Mouse (Mus musculus) forebrain, embryonic 10.5 days (tissue): ENCODE results near the gene Khk. TPM values are rescaled to one million over a fixed set of nuclear protein-coding genes. Genes with fewer than 3 reads are reported as not detected.

Source experiments
- DNase-seq: peaks from one replicate; pipeline ENCODE4 v3.0.0-alpha.2; 2017; ENCODE audit warnings: low spot score; ENCODE audit errors: extremely low spot score
- H3K27ac ChIP-seq: fragments of 300-500 bp; sonication (generic); 2 replicates; pipeline ENCODE4 v1.5.1; 2016; ENCODE audit warnings: mild to moderate bottlenecking
- H3K27me3 ChIP-seq: fragments of 300-500 bp; sonication (generic); 2 replicates; pipeline ENCODE4 v1.6.1; 2016; ENCODE audit warnings: mild to moderate bottlenecking; ENCODE audit not compliant: poor library complexity, severe bottlenecking
- H3K36me3 ChIP-seq: fragments of 300-500 bp; sonication (generic); replicated peaks from 2 replicates; pipeline ENCODE4 v1.6.1; 2016; ENCODE audit warnings: mild to moderate bottlenecking, moderate library complexity
- H3K4me1 ChIP-seq: fragments of 300-500 bp; sonication (generic); 2 replicates; pipeline ENCODE4 v1.6.1; 2016
- H3K4me3 ChIP-seq: fragments of 300-500 bp; sonication (generic); 2 replicates; pipeline ENCODE4 v1.5.1; 2016; ENCODE audit warnings: mild to moderate bottlenecking, moderate library complexity
- H3K9me3 ChIP-seq: fragments of 300-500 bp; sonication (generic); 2 replicates; pipeline ENCODE4 v1.6.1; 2016; ENCODE audit warnings: mild to moderate bottlenecking, moderate library complexity
- WGBS: fragments of 180-500 bp; shearing (Covaris S2); methylation state at CpG from one replicate; pipeline ENCODE4 v1.1.7; 2016; 5-methylcytosine and 5-hydroxymethylcytosine counted together
- polyA plus RNA-seq: library from polyadenylated mRNA; unstranded; fragments of >200 nt; fragmentation: Nextera tagmentation; extraction: Ambion mirVana; gene quantifications from 2 replicates; pipeline ENCODE4 v1.2.1, GENCODE M21; 2016

The Khk gene
- polyA plus RNA-seq, 1 experiment from 2014 or later: 7.8 TPM

DNA sequence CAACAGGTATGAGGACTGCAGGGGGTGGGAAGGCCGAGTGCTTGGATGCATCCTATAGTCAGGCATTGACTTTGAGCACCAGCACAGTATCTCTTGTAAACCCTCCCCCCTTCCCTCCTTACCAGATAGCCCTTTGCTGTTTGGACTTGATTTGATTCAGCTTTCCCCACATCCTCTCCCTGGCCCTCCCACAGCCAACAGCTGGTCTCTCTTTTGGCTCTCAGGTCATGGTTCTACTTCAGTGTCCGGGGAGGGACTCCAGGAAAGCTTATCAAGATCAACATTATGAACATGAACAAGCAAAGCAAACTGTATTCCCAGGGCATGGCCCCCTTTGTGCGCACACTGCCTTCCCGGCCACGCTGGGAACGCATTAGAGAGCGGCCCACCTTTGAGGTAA is 30.9 kb upstream of the Khk start:
- no peaks in the 10 kb centered on the region for H3K9me3 ChIP-seq
- peaks cover 36% of the 10 kb centered on the region for H3K4me1 ChIP-seq
- H3K27ac ChIP-seq: peak overlapping the region; percentile 99
- 87% methylated on average over 7 of the region's 7 CpGs for WGBS
- H3K36me3 ChIP-seq: peaks cover 51% of the 10 kb centered on the region
- H3K27me3 ChIP-seq: no peaks in the 10 kb centered on the region
- DNase-seq: no peak
- H3K4me3 ChIP-seq: peak overlapping the region; percentile 86

DNA sequence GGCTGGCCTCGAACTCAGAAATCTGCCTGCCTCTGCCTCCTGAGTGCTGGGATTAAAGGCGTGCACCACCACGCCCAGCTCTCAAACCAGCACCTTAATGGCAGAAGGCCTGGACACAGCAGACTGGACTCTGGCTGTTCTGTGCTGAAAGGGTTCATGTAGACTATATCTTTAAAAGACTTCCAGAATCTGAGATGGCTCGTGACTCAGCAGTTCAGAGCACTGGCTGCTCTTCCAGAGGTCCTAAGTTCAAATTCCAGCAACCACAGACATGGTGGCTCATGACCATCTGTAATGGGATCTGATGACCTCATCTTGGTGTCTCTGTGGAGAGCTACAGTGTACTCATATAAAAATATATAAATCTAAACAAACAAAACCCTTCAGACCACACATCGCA is 19.4 kb upstream of the Khk start:
- 92% methylated on average over 5 of the region's 5 CpGs for WGBS
- Histone ChIP-seq H3K4me1 (peaks cover 19% of the 10 kb centered on the region), H3K27ac (no peak overlapping the region), H3K27me3 (no peaks in the 10 kb centered on the region), H3K4me3 (no peak overlapping the region), H3K9me3 (no peaks in the 10 kb centered on the region), H3K36me3 (peaks cover 92% of the 10 kb centered on the region)
- DNase-seq: no peak

DNA sequence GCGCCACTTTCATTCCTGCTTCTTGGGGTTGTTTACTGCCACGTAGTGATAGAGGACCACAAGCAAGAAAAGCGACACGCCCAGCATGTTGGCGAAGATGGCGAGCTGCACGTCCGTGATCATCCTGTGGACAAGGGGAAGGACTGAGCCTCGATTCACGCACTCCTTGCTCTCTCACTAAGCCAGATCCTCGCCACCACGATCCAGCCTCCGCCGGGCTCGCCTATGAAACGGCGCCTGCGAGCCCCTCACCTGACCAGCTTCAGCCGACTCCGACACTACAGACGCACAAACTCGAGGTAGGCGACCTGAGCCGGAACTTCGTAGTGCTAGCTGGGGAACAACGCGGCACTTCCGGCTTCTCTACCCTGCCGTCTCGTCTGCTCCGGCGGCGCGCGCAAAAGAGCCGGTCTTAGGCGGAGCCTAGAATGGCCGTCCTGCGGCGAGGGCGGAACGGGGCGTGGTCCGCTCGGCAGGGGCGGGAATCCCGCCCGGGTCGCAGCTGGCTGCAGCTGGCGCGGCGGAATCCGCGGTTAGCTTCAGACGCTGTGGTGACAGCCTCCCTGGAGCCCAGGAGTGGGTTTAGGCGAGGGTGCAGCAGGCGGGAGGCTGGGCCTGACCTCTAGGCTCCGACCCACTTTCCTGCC is 13.7 kb upstream of the Khk start, which contains the start of gene Ost4:
Gene Ost4, minus strand, starts transcription at position 376 of the 647 bp plus-strand sequence.
- peak within 1 kb of the TSS; percentile 84 for H3K4me3 ChIP-seq
- peak; percentile 96 for DNase-seq
- under 1% methylated on average over 58 of the region's 58 CpGs for WGBS
- H3K4me1 ChIP-seq: peaks cover 51% of the 10 kb centered on the region
- H3K9me3 ChIP-seq: no peaks in the 10 kb centered on the region
- H3K27ac ChIP-seq: peak within 1 kb of the TSS; percentile 91
- H3K27me3 ChIP-seq: peaks cover 16% of the 10 kb centered on the region
- peaks cover 37% of the 10 kb centered on the region for H3K36me3 ChIP-seq

DNA sequence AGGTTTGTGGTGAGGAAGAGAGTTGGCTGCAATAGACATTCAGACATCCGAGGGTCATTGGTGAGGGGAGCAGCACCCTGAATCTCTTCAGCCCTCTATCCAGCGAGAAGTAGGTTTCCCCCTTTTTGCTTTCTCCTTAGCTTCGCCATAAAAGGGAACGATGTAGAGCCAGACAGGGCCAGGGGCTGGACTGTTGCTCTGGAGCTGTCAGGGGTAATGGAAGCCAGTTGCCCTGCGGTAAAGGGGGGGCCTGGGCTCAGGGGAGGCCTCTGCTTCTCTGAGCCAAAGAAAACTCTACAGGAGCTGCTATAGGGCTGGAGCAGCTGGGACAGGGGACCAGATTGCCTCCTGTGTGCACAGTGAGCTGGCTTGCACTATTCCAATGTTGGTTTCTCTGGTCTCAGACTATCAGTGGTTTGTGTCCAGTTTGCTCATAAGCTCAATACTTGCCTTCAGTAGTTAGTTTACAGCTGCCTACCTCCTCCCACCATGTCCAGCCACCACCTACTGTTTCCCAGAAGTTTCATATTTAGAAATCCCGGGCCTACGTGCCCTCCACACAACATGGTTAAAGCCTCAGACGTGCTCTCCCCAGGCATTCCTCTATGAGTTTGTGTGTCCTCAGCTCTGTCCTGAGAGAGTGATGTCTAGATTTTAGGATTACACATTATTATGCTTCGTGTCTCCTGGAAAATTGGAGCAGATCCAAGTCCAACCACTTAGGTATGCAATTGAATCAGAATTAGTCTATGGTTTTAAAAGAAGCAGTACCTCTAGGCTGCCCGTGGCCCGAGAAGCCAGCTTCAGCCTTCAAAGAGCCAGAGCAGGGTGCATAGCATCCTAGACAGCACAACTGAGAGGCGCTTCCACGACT is 12.6 kb upstream of the Khk start:
- H3K4me3 ChIP-seq: peak overlapping the region; percentile 84
- DNase-seq: no peak
- H3K9me3 ChIP-seq: no peaks in the 10 kb centered on the region
- peaks cover 16% of the 10 kb centered on the region for H3K27me3 ChIP-seq
- H3K4me1 ChIP-seq: peaks cover 62% of the 10 kb centered on the region
- 52% methylated on average over 13 of the region's 13 CpGs for WGBS
- H3K36me3 ChIP-seq: peaks cover 25% of the 10 kb centered on the region
- peak overlapping the region; percentile 91 for H3K27ac ChIP-seq

DNA sequence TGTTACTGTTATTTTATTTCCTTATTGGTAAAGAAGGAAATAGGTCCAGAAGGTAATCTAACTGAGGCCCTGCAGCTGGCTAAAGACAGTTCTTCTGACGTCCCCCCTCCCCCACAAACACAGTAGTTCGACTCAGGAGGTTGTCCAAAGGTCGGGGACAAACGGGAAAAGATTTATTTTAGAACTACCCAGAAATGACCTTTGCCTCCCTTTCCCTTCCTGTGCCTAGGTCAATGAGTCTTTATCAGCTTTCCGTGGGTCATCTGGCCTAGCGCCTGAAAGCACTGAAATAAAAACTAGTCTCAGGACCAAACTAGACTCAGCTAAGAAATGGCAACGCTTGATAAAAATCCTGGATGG is 12.0 kb upstream of the Khk start:
- DNase-seq: no peak
- H3K9me3 ChIP-seq: no peaks in the 10 kb centered on the region
- H3K36me3 ChIP-seq: peaks cover 19% of the 10 kb centered on the region
- peak overlapping the region; percentile 91 for H3K27ac ChIP-seq
- H3K4me3 ChIP-seq: no peak overlapping the region
- WGBS: 58% methylated on average over 7 of the region's 7 CpGs
- H3K4me1 ChIP-seq: peaks cover 68% of the 10 kb centered on the region
- peaks cover 16% of the 10 kb centered on the region for H3K27me3 ChIP-seq

DNA sequence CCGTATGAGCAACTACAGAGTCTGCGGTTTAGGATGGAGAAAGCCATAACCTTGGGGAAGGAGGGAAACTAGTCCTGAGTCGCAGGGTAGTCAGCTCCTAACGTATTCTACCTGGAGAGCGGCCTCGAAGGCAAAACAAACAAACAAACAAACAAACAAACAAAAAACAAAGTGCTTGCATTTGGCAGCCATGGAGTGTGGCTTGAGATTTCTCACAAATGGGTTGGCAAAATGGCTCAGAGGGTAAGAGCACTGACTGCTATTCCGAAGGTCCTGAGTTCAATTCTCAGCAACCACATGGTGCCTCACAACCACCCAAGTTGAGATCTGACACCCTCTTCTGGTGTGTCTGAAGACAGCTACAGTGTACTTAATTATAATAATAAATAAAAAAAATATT is 11.4 kb upstream of the Khk start:
- Histone ChIP-seq H3K36me3 (peaks cover 13% of the 10 kb centered on the region), H3K4me1 (peaks cover 74% of the 10 kb centered on the region), H3K27me3 (peaks cover 16% of the 10 kb centered on the region), H3K4me3 (no peak overlapping the region), H3K27ac (no peak overlapping the region), H3K9me3 (no peaks in the 10 kb centered on the region)
- 79% methylated on average over 7 of the region's 7 CpGs for WGBS
- no peak for DNase-seq

DNA sequence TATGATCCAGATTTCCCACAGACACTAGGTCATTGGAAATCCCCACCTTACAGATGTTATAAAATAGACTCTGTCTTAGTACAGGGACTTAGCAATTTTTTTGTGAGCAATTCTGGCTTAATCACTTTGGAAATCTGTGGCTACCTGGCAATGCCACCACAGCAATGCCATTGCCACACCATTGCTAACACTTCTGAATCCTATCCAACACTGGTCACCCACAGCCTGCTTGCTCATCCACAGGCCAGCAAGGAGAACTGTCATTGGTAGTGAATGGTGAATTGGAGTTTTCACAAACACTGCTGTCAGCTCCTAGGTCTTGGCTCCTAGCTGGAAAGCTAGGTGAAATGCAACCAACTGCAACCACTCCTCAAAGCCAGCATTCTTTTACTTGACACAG is 10.8 kb upstream of the Khk start:
- DNase-seq: no peak
- peaks cover 7% of the 10 kb centered on the region for H3K36me3 ChIP-seq
- H3K4me1 ChIP-seq: peaks cover 74% of the 10 kb centered on the region
- H3K4me3 ChIP-seq: no peak overlapping the region
- peaks cover 16% of the 10 kb centered on the region for H3K27me3 ChIP-seq
- 0 out of 2 replicates have a peak overlapping the region, but pooled peaks have one; percentile 37 for H3K27ac ChIP-seq
- H3K9me3 ChIP-seq: no peaks in the 10 kb centered on the region

DNA sequence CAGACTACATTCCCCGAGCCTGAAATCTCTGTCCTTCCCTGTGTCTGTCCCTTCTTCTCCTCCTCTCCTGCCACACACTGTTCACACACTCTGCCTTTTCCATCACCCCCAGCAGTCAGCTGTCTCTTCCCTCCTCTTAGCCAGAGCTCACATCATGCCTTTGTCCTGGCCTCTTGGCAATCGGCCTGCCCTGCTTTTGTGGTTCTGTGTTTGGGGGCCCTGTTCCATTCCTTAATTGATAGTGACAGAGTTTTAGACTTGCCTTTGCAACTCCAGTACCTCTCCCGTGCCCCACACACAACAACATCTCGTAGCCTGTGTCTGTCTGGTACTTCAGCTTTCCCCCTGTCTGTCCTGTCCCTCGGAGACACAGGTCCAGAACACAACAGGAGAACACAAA is 9.1 kb upstream of the Khk start:
- H3K36me3 ChIP-seq: peaks cover 4% of the 10 kb centered on the region
- no peak for DNase-seq
- H3K27me3 ChIP-seq: peaks cover 16% of the 10 kb centered on the region
- no peaks in the 10 kb centered on the region for H3K9me3 ChIP-seq
- peaks cover 76% of the 10 kb centered on the region for H3K4me1 ChIP-seq
- WGBS: 72% methylated on average over 5 of the region's 5 CpGs
- peak overlapping the region; percentile 87 for H3K27ac ChIP-seq
- H3K4me3 ChIP-seq: no peak overlapping the region

DNA sequence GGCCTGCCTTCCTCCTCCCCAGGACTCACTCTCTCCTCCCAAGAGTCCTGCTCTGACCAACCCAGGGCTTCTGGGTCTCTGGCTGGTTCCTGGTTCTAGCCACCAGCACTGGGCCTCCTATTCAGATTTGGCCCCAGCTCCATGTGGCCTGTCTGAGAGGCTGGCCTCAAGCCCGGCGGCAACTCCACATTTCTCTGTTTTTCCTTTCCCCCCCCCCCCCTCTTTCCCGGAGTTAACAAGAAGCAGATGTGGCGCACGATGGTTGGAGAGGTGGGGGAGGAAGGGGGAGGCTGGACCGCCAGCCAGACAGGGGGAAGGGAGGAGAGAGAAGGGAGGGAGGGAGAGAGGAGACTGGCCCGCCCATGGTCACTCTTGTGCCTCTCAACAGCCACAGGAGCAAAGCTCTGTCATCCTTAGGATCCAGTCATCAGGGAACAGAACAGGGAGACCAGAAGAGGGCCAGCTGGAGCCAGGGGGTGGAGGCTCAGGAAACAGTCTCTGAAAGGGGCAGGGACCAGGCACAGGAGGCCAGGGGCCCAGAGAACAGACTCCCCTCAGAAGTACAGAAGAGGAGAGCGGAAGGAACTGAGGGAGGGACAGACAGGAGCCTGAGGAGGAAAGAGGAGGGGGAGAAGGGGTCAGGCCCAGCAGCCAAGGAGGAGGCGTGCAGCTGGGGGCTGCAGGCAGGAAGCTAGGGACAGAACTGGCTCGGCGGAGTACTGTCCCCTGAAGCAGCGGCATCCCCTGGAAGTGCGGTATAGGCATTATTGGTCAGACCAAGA is 8.0 kb upstream of the Khk start, which contains the start of gene Emilin1:
Gene Emilin1, plus strand, starts transcription at position 343 of the 782 bp plus-strand sequence.
- no peaks in the 10 kb centered on the region for H3K9me3 ChIP-seq
- H3K36me3 ChIP-seq: peaks cover 15% of the 10 kb centered on the region
- H3K27ac ChIP-seq: peak within 1 kb of the TSS; percentile 87
- peaks cover 80% of the 10 kb centered on the region for H3K4me1 ChIP-seq
- H3K27me3 ChIP-seq: peaks cover 15% of the 10 kb centered on the region
- WGBS: 31% methylated on average over 13 of the region's 13 CpGs
- peak within 1 kb of the TSS; percentile 44 for H3K4me3 ChIP-seq
- DNase-seq: peak; percentile 57

DNA sequence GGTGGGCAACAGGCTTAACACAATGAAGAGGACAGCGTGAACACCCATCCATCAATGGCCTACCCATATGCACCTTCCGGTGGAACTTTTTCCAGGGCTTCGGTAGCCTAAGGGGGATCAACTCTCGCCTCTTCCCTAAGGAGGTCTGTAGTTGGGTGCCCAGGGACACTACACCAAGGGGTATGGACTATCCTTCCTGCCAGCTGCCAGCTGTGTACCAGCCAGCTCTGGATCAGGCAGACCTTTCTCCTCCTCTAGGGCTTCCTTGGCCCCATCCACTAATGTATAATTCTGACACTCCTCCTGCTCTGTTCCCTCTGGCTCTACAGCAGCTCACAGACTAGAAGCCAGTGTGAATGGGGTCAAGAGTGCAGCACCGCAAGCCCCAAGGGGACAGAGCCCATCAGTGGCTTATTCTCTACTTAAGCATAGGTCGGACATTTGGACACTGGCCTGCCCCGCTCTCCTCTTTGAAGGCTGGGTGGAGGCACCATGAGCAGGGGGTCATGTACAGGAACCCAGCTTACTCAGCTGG is 7.1 kb upstream of the Khk start:
- 68% methylated on average over 7 of the region's 7 CpGs for WGBS
- DNase-seq: no peak
- H3K27ac ChIP-seq: peak overlapping the region; percentile 87
- peaks cover 6% of the 10 kb centered on the region for H3K27me3 ChIP-seq
- peak overlapping the region; percentile 44 for H3K4me3 ChIP-seq
- peaks cover 77% of the 10 kb centered on the region for H3K4me1 ChIP-seq
- H3K9me3 ChIP-seq: no peaks in the 10 kb centered on the region
- H3K36me3 ChIP-seq: peaks cover 24% of the 10 kb centered on the region

DNA sequence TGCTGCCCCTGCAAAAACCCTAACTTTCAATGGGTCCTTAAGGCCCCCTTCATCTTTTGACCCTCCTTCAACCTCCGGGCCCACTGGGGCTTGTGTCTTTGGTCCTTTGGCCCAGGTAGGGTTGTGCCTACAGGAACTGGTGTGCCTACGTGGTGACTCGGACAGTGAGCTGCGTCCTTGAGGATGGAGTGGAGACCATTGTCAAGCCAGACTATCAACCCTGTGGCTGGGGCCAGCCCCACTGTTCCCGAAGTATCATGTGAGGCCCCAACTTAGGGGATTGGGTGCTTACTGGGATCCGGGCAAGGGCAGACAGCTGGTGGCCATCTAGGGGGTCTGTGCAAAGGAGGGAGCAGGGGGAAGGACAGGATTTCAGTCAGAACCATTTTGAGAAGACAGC is 6.4 kb upstream of the Khk start:
- 76% methylated on average over 6 of the region's 6 CpGs for WGBS
- H3K4me1 ChIP-seq: peaks cover 78% of the 10 kb centered on the region

DNA sequence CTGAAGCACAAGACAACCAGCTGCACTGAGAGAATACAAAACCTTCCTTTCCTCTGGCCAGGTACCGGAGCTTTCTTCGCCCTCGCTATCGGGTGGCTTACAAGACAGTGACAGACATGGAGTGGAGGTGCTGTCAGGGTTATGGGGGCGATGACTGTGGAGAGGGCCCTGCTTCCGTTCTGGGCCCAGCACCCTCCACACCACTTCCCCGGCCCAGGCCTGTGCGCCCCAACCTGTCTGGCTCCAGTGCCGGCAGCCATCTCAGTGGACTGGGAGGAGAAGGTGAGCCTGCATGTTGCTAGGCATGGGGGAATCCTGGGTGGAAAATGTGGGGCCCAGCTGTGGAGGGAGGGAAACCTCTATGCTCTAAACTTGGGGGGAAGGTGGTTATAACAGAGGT is 5.8 kb upstream of the Khk start:
- no peak for DNase-seq
- Histone ChIP-seq H3K4me3 (peak overlapping the region; percentile 44), H3K27me3 (no peaks in the 10 kb centered on the region; the same call in 1 of the 2 replicates), H3K27ac (peak overlapping the region; percentile 87), H3K4me1 (peaks cover 84% of the 10 kb centered on the region), H3K9me3 (no peaks in the 10 kb centered on the region), H3K36me3 (peaks cover 37% of the 10 kb centered on the region)
- 66% methylated on average over 9 of the region's 9 CpGs for WGBS

More for the DNA sequence above, 6.4 kb upstream of the Khk start:
- peaks cover 31% of the 10 kb centered on the region for H3K36me3 ChIP-seq
- H3K27ac ChIP-seq: peak overlapping the region; percentile 87
- H3K27me3 ChIP-seq: no peaks in the 10 kb centered on the region; the same call in 1 of the 2 replicates
- no peaks in the 10 kb centered on the region for H3K9me3 ChIP-seq
- H3K4me3 ChIP-seq: peak overlapping the region; percentile 44
- DNase-seq: no peak
